Mouse (Mus musculus) midbrain, postnatal 0 days (tissue): ENCODE results near the gene Noc2l. TPM values are rescaled to one million over a fixed set of nuclear protein-coding genes. Genes with fewer than 3 reads are reported as not detected.

Source experiments
- ATAC-seq: fragments of 200-750 bp; cut with Nextera tagmentation; 2 replicates; pipeline ENCODE4 v1.8.0; 2017; ENCODE audit warnings: moderate number of reproducible peaks, mild to moderate bottlenecking, moderate TSS enrichment, moderate library complexity; ENCODE audit not compliant: low FRiP score
- DNase-seq: peaks from one replicate; pipeline ENCODE4 v3.0.0-alpha.2; 2015; ENCODE audit warnings: low spot score
- H3K27ac ChIP-seq: fragments of 300-500 bp; sonication (generic); 2 replicates; pipeline ENCODE4 v1.5.1; 2014; ENCODE audit warnings: low read depth, mild to moderate bottlenecking, low read length, mixed read lengths
- H3K27me3 ChIP-seq: fragments of 300-500 bp; sonication (generic); 2 replicates; pipeline ENCODE4 v1.6.1; 2014; ENCODE audit warnings: low read length, control low read depth, mixed read lengths; ENCODE audit not compliant: insufficient read depth
- H3K36me3 ChIP-seq: fragments of 300-500 bp; sonication (generic); 2 replicates; pipeline ENCODE4 v1.6.1; 2014; ENCODE audit warnings: low read length, control low read depth, mixed read lengths; ENCODE audit not compliant: insufficient read depth
- H3K4me1 ChIP-seq: fragments of 300-500 bp; sonication (generic); 2 replicates; pipeline ENCODE4 v1.6.1; 2014; ENCODE audit warnings: mild to moderate bottlenecking, control low read depth, antibody characterized with exemption, low read length, mixed read lengths; ENCODE audit not compliant: insufficient read depth
- H3K4me2 ChIP-seq: fragments of 300-500 bp; sonication (generic); 2 replicates; pipeline ENCODE4 v1.6.1; 2014; ENCODE audit warnings: low read depth, mild to moderate bottlenecking, low read length, mixed read lengths; ENCODE audit not compliant: poor library complexity, severe bottlenecking
- H3K4me3 ChIP-seq: fragments of 300-500 bp; sonication (generic); 2 replicates; pipeline ENCODE4 v1.5.1; 2014; ENCODE audit warnings: low read depth, mild to moderate bottlenecking, low read length, moderate library complexity
- H3K9ac ChIP-seq: fragments of 300-500 bp; sonication (generic); replicated peaks from 2 replicates; pipeline ENCODE4 v1.6.1; 2014; ENCODE audit warnings: mild to moderate bottlenecking, low read length, moderate library complexity, mixed read lengths; ENCODE audit not compliant: poor library complexity, severe bottlenecking
- H3K9me3 ChIP-seq: fragments of 300-500 bp; sonication (generic); 2 replicates; pipeline ENCODE4 v1.6.1; 2016; ENCODE audit warnings: low read length, control low read depth
- CTCF ChIP-seq: IDR thresholded peaks from 2 replicates; pipeline ENCODE4 v1.5.1; 2016; ENCODE audit warnings: antibody characterized with exemption, mild to moderate bottlenecking
- WGBS: fragments of 180-500 bp; shearing (Covaris S2); extraction: QIAGEN DNeasy Blood & Tissue Kit; methylation state at CpG from one replicate; pipeline ENCODE4 v1.1.7; 2014; 5-methylcytosine and 5-hydroxymethylcytosine counted together
- polyA plus RNA-seq: library from polyadenylated mRNA; unstranded; fragments of >200 nt; fragmentation: Nextera tagmentation; extraction: Ambion mirVana; gene quantifications from 2 replicates; pipeline ENCODE4 v1.2.1, GENCODE M21; 2015
- total RNA-seq: library from RNA; depleted of rRNA; stranded (reverse); fragments of >200 nt; gene quantifications from 2 replicates; pipeline ENCODE4 v1.2.3, GENCODE M21; 2014

The Noc2l gene
- total and polyA plus RNA-seq, 2 experiments from 2014 or later = 47.1 to 81.3 TPM

DNA sequence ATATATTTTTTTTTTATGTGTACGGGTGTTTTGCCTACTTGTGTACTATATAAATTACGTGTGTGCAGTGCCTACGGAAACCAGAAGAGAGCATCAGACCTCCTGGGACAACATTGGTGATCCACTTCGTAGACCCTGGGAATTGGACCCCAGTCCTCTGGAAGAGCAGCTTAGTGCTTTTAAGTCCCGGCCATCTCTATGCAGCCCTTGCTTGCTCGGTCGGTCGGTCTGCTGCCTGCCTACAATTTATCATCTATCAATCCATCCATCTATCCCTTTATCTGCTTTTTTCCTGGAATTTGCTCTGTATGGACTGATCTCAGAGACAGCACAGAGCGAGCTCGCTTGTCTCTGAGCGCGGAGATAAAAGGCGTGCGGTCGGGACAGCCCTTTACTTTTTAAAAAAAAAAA, 445 bp upstream of the Noc2l start:
- Histone ChIP-seq H3K4me1 (peaks cover 4% of the 10 kb centered on the region), H3K36me3 (peaks cover 38% of the 10 kb centered on the region), H3K27ac (peak overlapping the region; percentile 92), H3K27me3 (no peaks in the 10 kb centered on the region), H3K9me3 (no peaks in the 10 kb centered on the region), H3K4me3 (peak overlapping the region; percentile 87), H3K9ac (peak overlapping the region; percentile 74), H3K4me2 (peak overlapping the region; percentile 68)
- DNase-seq (peak; percentile 84), ATAC-seq (peak; percentile 47)
- peak; percentile 55; the same call in 1 of the 2 replicates for TF ChIP-seq CTCF
- whole genome bisulfite sequencing = 1% methylated on average over 15 of the region's 15 CpGs

- no peak overlapping the region for H3K27ac ChIP-seq
- TF ChIP-seq CTCF = no peak
- H3K4me3 ChIP-seq = peak overlapping the region; percentile 87
- no peaks in the 10 kb centered on the region for H3K9me3 ChIP-seq
- peaks cover 38% of the 10 kb centered on the region for H3K36me3 ChIP-seq
- peaks cover 4% of the 10 kb centered on the region for H3K4me1 ChIP-seq
- no peak overlapping the region for H3K9ac ChIP-seq
- 27% methylated on average over 54 of the region's 60 CpGs for WGBS
- peak overlapping the region; percentile 68; the same call in 1 of the 2 replicates for H3K4me2 ChIP-seq
- no peaks in the 10 kb centered on the region for H3K27me3 ChIP-seq
- ATAC-seq = no peak
- no peak for DNase-seq
Measured at GRCm38 (mm10) chr4:156236651-156237447, 1.0 kb downstream of the Noc2l start.

DNA sequence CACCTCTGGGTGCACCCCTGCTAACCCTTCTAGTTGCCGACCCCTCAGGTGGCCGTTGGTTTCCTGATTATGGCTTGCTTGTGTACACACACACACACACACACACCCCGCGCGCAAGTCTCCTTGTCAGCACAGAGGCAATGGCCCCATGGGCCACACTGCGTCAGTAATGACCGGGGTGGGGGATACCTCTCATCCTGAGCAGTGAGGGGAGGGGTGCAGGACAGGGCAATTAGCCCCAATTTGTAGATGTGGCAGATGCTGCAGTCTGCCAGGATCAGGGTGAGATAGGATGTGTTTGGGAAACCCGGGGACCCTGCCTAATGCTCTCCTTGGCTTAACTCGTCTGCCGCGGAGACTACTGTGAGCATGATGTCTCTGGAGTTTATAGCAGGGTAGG, 13.8 kb downstream of the Noc2l start:
- Histone ChIP-seq H3K9ac (no peak overlapping the region), H3K4me3 (no peak overlapping the region), H3K4me2 (no peak overlapping the region), H3K4me1 (peaks cover 6% of the 10 kb centered on the region; the same call in 1 of the 2 replicates), H3K36me3 (peaks cover 40% of the 10 kb centered on the region), H3K27me3 (no peaks in the 10 kb centered on the region), H3K27ac (no peak overlapping the region), H3K9me3 (no peaks in the 10 kb centered on the region)
- ATAC-seq (no peak), DNase-seq (no peak)
- no peak for TF ChIP-seq CTCF
- WGBS = 52% methylated on average over 11 of the region's 11 CpGs

DNA sequence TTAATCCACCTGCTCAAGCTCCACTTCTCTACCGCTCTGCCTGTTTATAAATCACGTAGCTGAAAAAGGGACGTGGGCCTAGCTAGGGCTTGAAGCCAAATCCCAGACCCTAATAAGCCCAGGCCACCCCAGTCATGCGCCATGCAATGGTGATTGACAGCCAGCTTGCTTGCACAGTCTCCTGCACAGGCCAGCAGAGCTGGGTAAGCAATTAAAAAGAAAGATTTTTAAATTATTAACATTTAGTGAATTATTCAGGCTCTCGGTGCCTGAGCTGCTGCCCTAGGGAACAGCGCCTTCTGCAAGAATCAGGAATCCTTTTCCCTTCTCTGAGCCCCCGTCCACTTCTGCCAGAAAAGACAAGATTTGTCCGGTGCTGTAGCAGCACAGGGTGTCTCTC, 15.3 kb downstream of the Noc2l start:
- no peak overlapping the region for H3K4me2 ChIP-seq
- H3K9me3 ChIP-seq = no peaks in the 10 kb centered on the region
- TF ChIP-seq CTCF = no peak
- H3K4me3 ChIP-seq = no peak overlapping the region
- H3K27ac ChIP-seq = peak overlapping the region; percentile 63
- WGBS = 41% methylated on average over 8 of the region's 8 CpGs
- peaks cover 6% of the 10 kb centered on the region; the same call in 1 of the 2 replicates for H3K4me1 ChIP-seq
- no peak overlapping the region; the same call in 1 of the 2 replicates for H3K9ac ChIP-seq
- no peak for DNase-seq
- peak; percentile 41 for ATAC-seq
- H3K27me3 ChIP-seq = no peaks in the 10 kb centered on the region
- peaks cover 29% of the 10 kb centered on the region for H3K36me3 ChIP-seq

GRCm38 (mm10) chr4:156252140-156252539, 16.3 kb downstream of the Noc2l start:
- no peak overlapping the region for H3K27ac ChIP-seq
- no peaks in the 10 kb centered on the region for H3K9me3 ChIP-seq
- H3K27me3 ChIP-seq = no peaks in the 10 kb centered on the region
- DNase-seq (no peak), ATAC-seq (no peak)
- H3K4me1 ChIP-seq = peaks cover 6% of the 10 kb centered on the region; the same call in 1 of the 2 replicates
- no peak for TF ChIP-seq CTCF
- H3K4me2 ChIP-seq = no peak overlapping the region
- no peak overlapping the region for H3K9ac ChIP-seq
- peaks cover 19% of the 10 kb centered on the region for H3K36me3 ChIP-seq
- no peak overlapping the region for H3K4me3 ChIP-seq
- WGBS = 35% methylated on average over 7 of the region's 7 CpGs

- H3K36me3 ChIP-seq = peaks cover 16% of the 10 kb centered on the region; the same call in 1 of the 2 replicates
- H3K9ac ChIP-seq = no peak overlapping the region
- no peak overlapping the region for H3K27ac ChIP-seq
- DNase-seq (no peak), ATAC-seq (no peak)
- 28% methylated on average over 3 of the region's 3 CpGs for WGBS
- H3K4me3 ChIP-seq = no peak overlapping the region
- H3K4me1 ChIP-seq = peaks cover 6% of the 10 kb centered on the region; the same call in 1 of the 2 replicates
- H3K27me3 ChIP-seq = no peaks in the 10 kb centered on the region
- no peak for TF ChIP-seq CTCF
- no peak overlapping the region for H3K4me2 ChIP-seq
- no peaks in the 10 kb centered on the region for H3K9me3 ChIP-seq
Measured at GRCm38 (mm10) chr4:156252619-156253018, 16.8 kb downstream of the Noc2l start.
